Mouse (Mus musculus): ENCODE data around the gene Blvra. TPM values are rescaled to one million over a fixed set of nuclear protein-coding genes. Genes with fewer than 3 reads are reported as not detected.
"Not testable (repeated sequence)": the region's sequence is repeated elsewhere in the genome, so short reads cannot be mapped to it uniquely, and the experiment has no call there.

The Blvra gene
- polyA plus RNA-seq, 1 experiment from 2014 or later = 45.5 TPM

DNA sequence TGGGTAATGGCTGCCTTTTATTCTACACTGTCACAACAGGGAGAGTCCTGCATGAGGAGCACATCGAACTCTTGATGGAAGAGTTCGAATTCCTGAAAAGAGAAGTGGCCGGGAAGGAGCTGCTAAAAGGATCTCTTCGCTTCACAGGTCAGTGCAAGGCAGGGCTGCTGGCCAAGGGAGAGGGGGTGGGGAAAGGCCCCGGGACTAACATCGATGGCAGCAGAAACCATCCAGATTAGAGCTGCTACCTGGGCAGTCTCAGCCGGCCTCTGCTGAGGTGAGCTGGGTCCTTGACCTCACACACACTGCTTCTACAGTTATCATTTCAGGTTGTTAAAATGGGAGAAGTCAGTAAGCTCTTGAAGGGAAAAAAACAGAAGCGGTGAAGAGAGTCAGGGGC lies 21.5 kb downstream of the Blvra start:
- ATAC-seq (ENCODE audit: insufficient number of reproducible peaks, insufficient read depth, low FRiP score, low read depth) = no peak
- WGBS = 46% methylated on average over 8 of the region's 8 CpGs

DNA sequence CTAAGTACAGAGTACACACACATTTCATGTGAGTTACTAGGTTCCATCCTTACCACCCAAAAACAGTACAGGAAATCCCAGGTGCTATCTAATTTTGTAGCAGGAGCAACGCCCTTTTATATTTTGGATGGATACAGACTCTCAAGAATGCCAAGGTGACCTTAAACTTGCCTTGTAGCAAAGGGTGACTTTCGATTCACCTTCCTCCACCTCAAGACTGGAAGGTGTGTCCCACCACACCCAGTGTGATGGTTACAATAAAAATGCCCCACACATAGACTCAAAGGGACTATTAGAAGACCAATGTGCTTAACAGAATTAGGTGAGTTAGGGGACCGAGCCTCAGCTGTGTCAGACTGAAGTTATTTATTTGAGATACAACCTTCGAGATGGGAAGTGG lies 38.5 kb downstream of the Blvra start:
- no peak overlapping the region for H3K27ac ChIP-seq (replicated peaks in 1 of 2; ENCODE audit: control insufficient read depth in 1 of 2, insufficient read depth in 1 of 2, low read depth in 2 of 2, low read length in 2 of 2)
- no peak overlapping the region for H3K4me3 ChIP-seq (ENCODE audit: control insufficient read depth in 1 of 2, insufficient read depth in 1 of 2, low read depth in 1 of 2, low read length in 2 of 2)
- no peak for ATAC-seq (ENCODE audit: insufficient number of reproducible peaks, insufficient read depth, low FRiP score, low read depth)
- H3K27me3 ChIP-seq (ENCODE audit: control insufficient read depth, insufficient read depth, low read length) = no peaks in the 10 kb centered on the region
- no peak overlapping the region for H3K9ac ChIP-seq (ENCODE audit: low read length)
- H3K36me3 ChIP-seq (ENCODE audit: control insufficient read depth, insufficient read depth, low read length) = peaks cover 91% of the 10 kb centered on the region
- no peak overlapping the region for H3K4me2 ChIP-seq (ENCODE audit: low read length)
- H3K9me3 ChIP-seq (ENCODE audit: control insufficient read depth, low read length) = no peaks in the 10 kb centered on the region
- 90% methylated on average over 4 of the region's 4 CpGs for WGBS
- H3K4me1 ChIP-seq (ENCODE audit: control insufficient read depth in 2 of 2, insufficient read depth in 2 of 2, low read length in 2 of 2) = no peaks in the 10 kb centered on the region

More for the DNA sequence above, 21.5 kb downstream of the Blvra start:
- H3K27me3 ChIP-seq (ENCODE audit: control insufficient read depth, insufficient read depth, low read length) = no peaks in the 10 kb centered on the region
- H3K27ac ChIP-seq (replicated peaks in 1 of 2; ENCODE audit: control insufficient read depth in 1 of 2, insufficient read depth in 1 of 2, low read depth in 2 of 2, low read length in 2 of 2) = no peak overlapping the region
- H3K4me2 ChIP-seq (ENCODE audit: low read length) = no peak overlapping the region
- H3K9me3 ChIP-seq (ENCODE audit: control insufficient read depth, low read length) = no peaks in the 10 kb centered on the region
- no peak overlapping the region for H3K9ac ChIP-seq (ENCODE audit: low read length)
- H3K4me1 ChIP-seq (ENCODE audit: control insufficient read depth in 2 of 2, insufficient read depth in 2 of 2, low read length in 2 of 2) = no peaks in the 10 kb centered on the region
- no peak overlapping the region for H3K4me3 ChIP-seq (ENCODE audit: control insufficient read depth in 1 of 2, insufficient read depth in 1 of 2, low read depth in 1 of 2, low read length in 2 of 2)
- peaks cover 15% of the 10 kb centered on the region for H3K36me3 ChIP-seq (ENCODE audit: control insufficient read depth, insufficient read depth, low read length)

DNA sequence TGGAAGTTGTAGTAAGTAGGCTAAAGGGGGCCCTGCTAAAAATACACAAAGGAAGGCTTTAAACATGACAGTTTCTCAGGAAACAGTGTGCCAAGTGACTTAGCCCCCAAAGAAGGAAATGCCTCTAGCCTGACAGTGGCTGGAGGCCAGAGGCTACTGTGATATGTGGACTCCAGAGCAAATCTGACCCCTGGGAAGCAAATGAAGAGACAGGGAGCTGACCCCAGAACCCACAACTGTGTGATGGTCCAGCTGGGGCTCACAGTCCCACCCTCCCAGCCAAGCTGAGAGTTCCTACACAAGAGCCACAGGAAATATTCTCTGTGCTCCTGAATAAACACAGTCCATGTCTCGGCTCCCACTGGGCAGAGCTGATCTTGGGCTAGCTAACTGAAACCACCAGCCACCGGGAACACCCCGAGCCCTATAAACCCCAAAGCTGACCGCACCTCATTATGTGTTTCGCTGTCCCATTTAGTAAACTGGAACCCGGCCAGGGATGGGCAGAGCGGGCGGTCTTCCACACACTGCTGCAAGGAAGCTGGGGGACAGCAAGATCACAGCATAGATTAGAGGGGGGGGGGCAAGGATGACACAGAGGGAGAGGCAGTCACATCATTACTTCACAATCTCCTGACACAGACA lies 51.2 kb downstream of the Blvra start:
- Histone ChIP-seq H3K36me3 (ENCODE audit: control insufficient read depth, insufficient read depth, low read length) (peaks cover 91% of the 10 kb centered on the region), H3K9me3 (ENCODE audit: control insufficient read depth, low read length) (no peaks in the 10 kb centered on the region), H3K4me2 (ENCODE audit: low read length) (no peak overlapping the region), H3K4me3 (ENCODE audit: control insufficient read depth in 1 of 2, insufficient read depth in 1 of 2, low read depth in 1 of 2, low read length in 2 of 2) (no peak overlapping the region), H3K27me3 (ENCODE audit: control insufficient read depth, insufficient read depth, low read length) (no peaks in the 10 kb centered on the region), H3K9ac (ENCODE audit: low read length) (no peak overlapping the region), H3K4me1 (ENCODE audit: control insufficient read depth in 2 of 2, insufficient read depth in 2 of 2, low read length in 2 of 2) (no peaks in the 10 kb centered on the region; a peak in 1 of 4 replicates), H3K27ac (replicated peaks in 1 of 2; ENCODE audit: control insufficient read depth in 1 of 2, insufficient read depth in 1 of 2, low read depth in 2 of 2, low read length in 2 of 2) (peak overlapping the region; percentile 23 to 41; a peak in 1 of 4 replicates)
- ATAC-seq (ENCODE audit: insufficient number of reproducible peaks, insufficient read depth, low FRiP score, low read depth) = peak; percentile 44; the same call in 1 of the 2 replicates
- WGBS = 76% methylated on average over 8 of the region's 8 CpGs

DNA sequence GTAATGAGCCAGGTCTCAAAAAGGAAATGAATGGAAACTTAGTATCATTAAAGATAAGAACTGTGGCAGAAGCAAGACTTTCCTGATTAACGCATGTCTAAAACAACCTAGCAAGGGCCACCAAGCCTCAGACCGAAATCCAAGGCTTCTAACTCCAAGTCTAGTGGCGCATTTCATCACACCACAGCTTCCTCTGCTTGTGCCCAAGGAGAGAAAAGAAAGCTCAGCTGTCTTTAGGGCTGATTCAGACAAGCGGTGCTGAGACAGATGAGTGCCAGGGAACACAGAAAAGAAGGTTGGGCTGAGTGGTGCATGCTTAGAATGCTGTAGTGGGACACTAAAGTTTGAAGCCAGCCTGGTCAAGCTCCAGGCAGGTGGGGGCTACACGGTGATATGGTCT lies 58.5 kb downstream of the Blvra start:
- no peak for ATAC-seq (ENCODE audit: insufficient number of reproducible peaks, insufficient read depth, low FRiP score, low read depth)
- H3K9ac ChIP-seq (ENCODE audit: low read length) = no peak overlapping the region
- H3K27me3 ChIP-seq (ENCODE audit: control insufficient read depth, insufficient read depth, low read length) = no peaks in the 10 kb centered on the region
- no peak overlapping the region for H3K4me3 ChIP-seq (ENCODE audit: control insufficient read depth in 1 of 2, insufficient read depth in 1 of 2, low read depth in 1 of 2, low read length in 2 of 2)
- no peak overlapping the region for H3K27ac ChIP-seq (replicated peaks in 1 of 2; ENCODE audit: control insufficient read depth in 1 of 2, insufficient read depth in 1 of 2, low read depth in 2 of 2, low read length in 2 of 2)
- H3K4me2 ChIP-seq (ENCODE audit: low read length) = no peak overlapping the region
- peaks cover 8 to 15% of the 10 kb centered on the region in 2 experiments; a peak in 3 of 4 replicates for H3K4me1 ChIP-seq (ENCODE audit: control insufficient read depth in 2 of 2, insufficient read depth in 2 of 2, low read length in 2 of 2)
- H3K9me3 ChIP-seq (ENCODE audit: control insufficient read depth, low read length) = no peaks in the 10 kb centered on the region
- H3K36me3 ChIP-seq (ENCODE audit: control insufficient read depth, insufficient read depth, low read length) = peaks cover 38% of the 10 kb centered on the region
- WGBS = 53% methylated on average over 5 of the region's 5 CpGs

DNA sequence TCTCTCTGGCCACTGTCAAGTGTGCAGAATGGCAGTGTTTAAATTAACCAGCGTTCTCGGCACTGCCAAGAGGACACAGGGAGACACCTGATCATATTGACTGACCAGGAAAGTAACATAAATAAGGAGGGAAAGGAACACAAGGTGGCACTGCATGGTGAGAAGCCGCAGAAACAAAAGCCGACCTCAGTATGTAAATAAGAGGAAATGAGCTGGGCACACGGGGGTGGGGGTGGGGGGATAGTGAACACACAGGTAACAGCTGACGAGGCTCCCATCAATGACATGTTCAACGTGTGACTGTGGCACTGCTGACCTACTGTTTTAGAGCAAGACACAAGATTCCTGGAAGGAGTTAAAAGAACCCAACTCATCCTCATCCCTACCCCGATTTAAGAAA lies 60.9 kb downstream of the Blvra start:
- Histone ChIP-seq H3K9ac (ENCODE audit: low read length) (no peak overlapping the region), H3K4me2 (ENCODE audit: low read length) (0 out of 2 replicates have a peak overlapping the region, but pooled peaks have one; percentile 72), H3K9me3 (ENCODE audit: control insufficient read depth, low read length) (no peaks in the 10 kb centered on the region), H3K27ac (replicated peaks in 1 of 2; ENCODE audit: control insufficient read depth in 1 of 2, insufficient read depth in 1 of 2, low read depth in 2 of 2, low read length in 2 of 2) (no peak overlapping the region), H3K27me3 (ENCODE audit: control insufficient read depth, insufficient read depth, low read length) (no peaks in the 10 kb centered on the region), H3K36me3 (ENCODE audit: control insufficient read depth, insufficient read depth, low read length) (peaks cover 14% of the 10 kb centered on the region), H3K4me3 (ENCODE audit: control insufficient read depth in 1 of 2, insufficient read depth in 1 of 2, low read depth in 1 of 2, low read length in 2 of 2) (no peak overlapping the region), H3K4me1 (ENCODE audit: control insufficient read depth in 2 of 2, insufficient read depth in 2 of 2, low read length in 2 of 2) (peaks cover 9 to 15% of the 10 kb centered on the region in 2 experiments; a peak in 3 of 4 replicates)
- 71% methylated on average over 8 of the region's 8 CpGs for WGBS
- ATAC-seq (ENCODE audit: insufficient number of reproducible peaks, insufficient read depth, low FRiP score, low read depth) = no peak

DNA sequence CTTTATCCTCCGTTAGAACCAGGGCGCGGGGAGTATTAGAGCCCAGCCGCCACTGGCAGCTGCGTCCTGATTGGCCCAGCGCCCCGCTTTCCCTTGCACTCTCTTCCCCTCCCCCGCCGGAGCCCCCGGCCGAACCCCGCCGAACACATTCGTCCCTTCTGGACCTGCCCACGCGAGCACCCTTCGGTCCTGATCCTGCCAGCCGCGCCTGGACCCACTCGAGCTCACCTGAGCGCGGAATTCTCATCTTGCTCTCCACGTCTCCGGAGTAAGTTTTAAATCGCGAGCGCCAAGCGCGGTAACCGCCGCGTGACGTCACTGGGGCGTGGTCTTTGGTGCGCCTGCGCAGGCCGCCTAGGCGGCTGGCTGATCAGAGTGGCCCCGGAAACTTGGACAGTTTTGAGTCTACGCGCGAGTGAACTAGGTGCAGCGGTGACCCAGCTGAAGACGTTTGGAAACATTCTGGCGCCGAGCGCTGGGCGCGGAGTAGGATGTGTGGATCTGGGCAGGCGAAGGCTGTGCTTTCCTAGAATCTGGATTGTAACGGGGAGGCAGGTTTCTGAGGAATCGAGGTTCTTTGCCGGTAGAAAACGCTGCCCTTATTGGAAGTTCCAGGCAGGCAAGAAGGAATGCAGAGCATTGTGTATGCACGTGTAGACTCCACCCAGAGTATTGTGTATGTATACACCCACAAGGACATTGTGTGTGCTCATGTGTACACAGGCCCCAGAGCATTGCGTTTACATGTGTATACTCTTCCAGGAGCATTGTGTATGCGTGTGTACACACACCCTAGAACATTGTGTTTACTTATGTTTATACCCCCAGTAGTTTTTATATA lies 63.4 kb downstream of the Blvra start, which contains the start of gene Ncaph:
Ncaph (minus strand) TSS at position 334 of the 841 bp plus-strand sequence.
- H3K27me3 ChIP-seq (ENCODE audit: control insufficient read depth, insufficient read depth, low read length) = no peaks in the 10 kb centered on the region
- H3K4me3 ChIP-seq (ENCODE audit: control insufficient read depth in 1 of 2, insufficient read depth in 1 of 2, low read depth in 1 of 2, low read length in 2 of 2) = peak within 1 kb of the TSS; percentile 74 to 86
- no peaks in the 10 kb centered on the region for H3K36me3 ChIP-seq (ENCODE audit: control insufficient read depth, insufficient read depth, low read length)
- peak; percentile 75 for ATAC-seq (ENCODE audit: insufficient number of reproducible peaks, insufficient read depth, low FRiP score, low read depth)
- H3K27ac ChIP-seq (replicated peaks in 1 of 2; ENCODE audit: control insufficient read depth in 1 of 2, insufficient read depth in 1 of 2, low read depth in 2 of 2, low read length in 2 of 2) = peak within 1 kb of the TSS; percentile 78 to 96
- H3K4me2 ChIP-seq (ENCODE audit: low read length) = peak within 1 kb of the TSS; percentile 72
- H3K9ac ChIP-seq (ENCODE audit: low read length) = peak within 1 kb of the TSS; percentile 79
- whole genome bisulfite sequencing = 2% methylated on average over 56 of the region's 57 CpGs
- H3K4me1 ChIP-seq (ENCODE audit: control insufficient read depth in 2 of 2, insufficient read depth in 2 of 2, low read length in 2 of 2) = peaks cover 18 to 31% of the 10 kb centered on the region in 2 experiments
- H3K9me3 ChIP-seq (ENCODE audit: control insufficient read depth, low read length) = no peaks in the 10 kb centered on the region

DNA sequence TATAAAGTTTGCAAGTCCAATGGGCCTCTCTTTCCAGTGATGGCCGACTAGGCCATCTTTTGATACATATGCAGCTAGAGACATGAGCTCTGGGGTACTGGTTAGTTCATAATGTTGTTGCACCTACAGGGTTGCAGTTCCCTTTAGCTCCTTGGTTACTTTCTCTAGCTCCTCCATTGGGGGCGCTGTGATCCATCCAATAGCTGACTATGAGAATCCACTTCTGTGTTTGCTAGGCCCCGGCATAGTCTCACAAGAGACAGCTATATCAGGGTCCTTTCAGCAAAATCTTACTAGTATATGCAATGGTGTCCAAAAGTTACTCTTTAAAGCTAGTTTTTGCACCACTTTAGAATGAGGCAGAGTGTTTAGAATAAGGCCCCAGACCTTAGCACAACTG lies 64.8 kb downstream of the Blvra start:
- not testable (repeated sequence) for ATAC-seq (ENCODE audit: insufficient number of reproducible peaks, insufficient read depth, low FRiP score, low read depth); H3K4me2 ChIP-seq (ENCODE audit: low read length)
- WGBS = 32% methylated on average over 2 of the region's 3 CpGs

More for the DNA sequence above, 64.8 kb downstream of the Blvra start:
- not testable (repeated sequence) for H3K27ac ChIP-seq (replicated peaks in 1 of 2; ENCODE audit: control insufficient read depth in 1 of 2, insufficient read depth in 1 of 2, low read depth in 2 of 2, low read length in 2 of 2); H3K27me3 ChIP-seq (ENCODE audit: control insufficient read depth, insufficient read depth, low read length); H3K9me3 ChIP-seq (ENCODE audit: control insufficient read depth, low read length); H3K36me3 ChIP-seq (ENCODE audit: control insufficient read depth, insufficient read depth, low read length); H3K9ac ChIP-seq (ENCODE audit: low read length); H3K4me3 ChIP-seq (ENCODE audit: control insufficient read depth in 1 of 2, insufficient read depth in 1 of 2, low read depth in 1 of 2, low read length in 2 of 2)
- H3K4me1 ChIP-seq (ENCODE audit: control insufficient read depth in 2 of 2, insufficient read depth in 2 of 2, low read length in 2 of 2) = peaks cover 15 to 31% of the 10 kb centered on the region in 2 experiments
